Mouse (Mus musculus): ENCODE results near the gene Slc17a7. TPM values are rescaled to one million over a fixed set of nuclear protein-coding genes. Genes with fewer than 3 reads are reported as not detected.

The Slc17a7 gene
- total RNA-seq, 2 experiments from 2014 or later, result 0.31 to 0.36 TPM

GRCm38 (mm10) chr7:45126147-45126843 lies 37.5 kb upstream of the Slc17a7 start:
- intact Hi-C loops (cut with DNase I), result no loop called here
- DNase-seq, result no peak
- Histone ChIP-seq H3K27ac (peak overlapping the region; percentile 96), H3K4me3 (peak overlapping the region; percentile 90)
- TF ChIP-seq CTCF (IDR thresholded peaks at IDR 0.05), result no peak

GRCm38 (mm10) chr7:45126844-45127699 lies 36.7 kb upstream of the Slc17a7 start:
- peak; percentile 29; the same call in 1 of the 2 replicates for TF ChIP-seq CTCF (IDR thresholded peaks at IDR 0.05)
- intact Hi-C loops (cut with DNase I), result no loop called here
- no peak for DNase-seq
- peak overlapping the region; percentile 96 for H3K27ac ChIP-seq
- H3K4me3 ChIP-seq, result peak overlapping the region; percentile 90

GRCm38 (mm10) chr7:45127700-45128224 lies 36.0 kb upstream of the Slc17a7 start:
- peak overlapping the region; percentile 90 for H3K4me3 ChIP-seq
- DNase-seq, result no peak
- intact Hi-C loops (cut with DNase I), result no loop called here
- H3K27ac ChIP-seq, result peak overlapping the region; percentile 96
- no peak for TF ChIP-seq CTCF (IDR thresholded peaks at IDR 0.05)

- TF ChIP-seq CTCF (IDR thresholded peaks at IDR 0.05), result peak; percentile 82
- H3K4me3 ChIP-seq, result peak within 1 kb of the TSS; percentile 90
- peak within 1 kb of the TSS; percentile 96 for H3K27ac ChIP-seq
- DNase-seq, result peak; percentile 98
- intact Hi-C loops (cut with DNase I), result no loop called here
Measured at GRCm38 (mm10) chr7:45128624-45129246, 35.0 kb upstream of the Slc17a7 start, which contains the start of gene Rpl13a. Gene Rpl13a (minus strand): TSS chr7:45128761.

- no peak for TF ChIP-seq CTCF (IDR thresholded peaks at IDR 0.05)
- DNase-seq, result peak; percentile 64
- H3K4me3 ChIP-seq, result peak overlapping the region; percentile 78
- peak overlapping the region; percentile 89 for H3K27ac ChIP-seq
- intact Hi-C loops (cut with DNase I), result no loop called here
Measured at GRCm38 (mm10) chr7:45129318-45129717, 34.4 kb upstream of the Slc17a7 start.

GRCm38 (mm10) chr7:45129776-45130512 lies 33.8 kb upstream of the Slc17a7 start:
- DNase-seq, result no peak
- intact Hi-C loops (cut with DNase I), result no loop called here
- Histone ChIP-seq H3K4me3 (peak overlapping the region; percentile 78), H3K27ac (peak overlapping the region; percentile 89)
- TF ChIP-seq CTCF (IDR thresholded peaks at IDR 0.05), result no peak

- intact Hi-C loops (cut with DNase I), result no loop called here
- no peak for TF ChIP-seq CTCF (IDR thresholded peaks at IDR 0.05)
- Histone ChIP-seq H3K4me3 (no peak overlapping the region), H3K27ac (no peak overlapping the region)
- DNase-seq, result no peak
Measured at GRCm38 (mm10) chr7:45131850-45132249, 31.9 kb upstream of the Slc17a7 start.

- H3K4me3 ChIP-seq, result no peak overlapping the region
- TF ChIP-seq CTCF (IDR thresholded peaks at IDR 0.05), result peak; percentile 32
- no peak for DNase-seq
- H3K27ac ChIP-seq, result no peak overlapping the region; the same call in 1 of the 2 replicates
- intact Hi-C loops (cut with DNase I), result no loop called here
Measured at GRCm38 (mm10) chr7:45133446-45134159, 30.1 kb upstream of the Slc17a7 start.

GRCm38 (mm10) chr7:45134544-45135026 lies 29.2 kb upstream of the Slc17a7 start:
- TF ChIP-seq CTCF (IDR thresholded peaks at IDR 0.05), result no peak
- peak overlapping the region; percentile 73 for H3K4me3 ChIP-seq
- intact Hi-C loops (cut with DNase I), result loop anchor here (5.0 kb wide), 1 partner anchor 152 kb away; no protein-coding TSS in a partner anchor
- DNase-seq, result peak; percentile 51
- H3K27ac ChIP-seq, result no peak overlapping the region; the same call in 1 of the 2 replicates

- H3K4me3 ChIP-seq, result peak overlapping the region; percentile 73
- peak overlapping the region; percentile 93 for H3K27ac ChIP-seq
- TF ChIP-seq CTCF (IDR thresholded peaks at IDR 0.05), result no peak
- no peak for DNase-seq
- intact Hi-C loops (cut with DNase I), result loop anchor here (5.0 kb wide), 1 partner anchor 153 kb away; no protein-coding TSS in a partner anchor
Measured at GRCm38 (mm10) chr7:45135370-45135769, 28.4 kb upstream of the Slc17a7 start.
